Mouse (Mus musculus): ENCODE data around the gene Myo18b. TPM values are rescaled to one million over a fixed set of nuclear protein-coding genes. Genes with fewer than 3 reads are reported as not detected.

Gene Myo18b
- polyA plus RNA-seq, 1 experiment from 2014 or later, result 0.40 TPM

DNA sequence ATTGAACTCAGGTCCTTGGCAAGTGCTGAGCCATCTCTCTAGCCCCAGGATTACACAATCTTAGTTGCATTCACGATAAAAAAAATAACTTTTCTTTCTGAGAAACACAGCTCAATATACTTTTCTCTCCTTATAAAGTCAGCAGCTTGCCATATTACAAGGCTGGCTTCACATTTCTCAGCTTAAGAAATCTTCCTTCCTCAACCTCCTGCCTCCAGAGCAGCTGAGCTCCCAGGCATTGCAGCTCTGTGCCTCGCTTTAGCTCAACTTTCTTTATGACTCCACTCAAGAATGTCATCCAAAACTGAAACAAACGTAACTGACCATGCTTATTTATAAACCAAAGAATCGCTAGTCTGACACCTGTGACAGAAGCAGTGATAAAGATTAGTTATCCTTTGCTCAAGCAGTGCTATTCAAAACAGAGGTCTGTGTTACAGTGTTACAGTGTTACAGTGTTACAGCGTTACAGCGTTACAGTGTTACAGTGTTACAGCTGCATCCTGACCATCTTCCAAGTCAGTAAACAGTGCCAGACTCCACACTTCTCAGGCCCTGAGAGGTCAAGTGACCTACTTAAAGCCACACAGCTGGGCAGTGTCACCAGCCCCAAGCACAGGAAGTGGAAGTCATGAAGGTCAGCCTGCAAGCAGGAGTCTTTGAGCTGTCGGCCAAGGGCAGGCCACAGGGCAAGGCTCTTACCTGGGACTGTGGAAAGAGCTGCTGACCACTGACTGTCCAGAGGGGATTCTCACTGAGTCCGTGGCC is 181.3 kb downstream of the Myo18b start:
- H3K36me3 ChIP-seq (ENCODE audit: control insufficient read depth, insufficient read depth, low read length), result no peaks in the 10 kb centered on the region
- H3K9ac ChIP-seq (ENCODE audit: low read depth, low read length), result no peak overlapping the region
- H3K4me1 ChIP-seq (ENCODE audit: control insufficient read depth, insufficient read depth, low read length), result no peaks in the 10 kb centered on the region
- H3K27me3 ChIP-seq (replicated peaks; ENCODE audit: control insufficient read depth, insufficient read depth, low read length), result no peaks in the 10 kb centered on the region
- no peak overlapping the region for H3K4me2 ChIP-seq (ENCODE audit: low read depth, low read length)
- H3K4me3 ChIP-seq (ENCODE audit: low read length), result no peak overlapping the region
- no peaks in the 10 kb centered on the region for H3K9me3 ChIP-seq (ENCODE audit: control insufficient read depth, low read length)
- 37% methylated on average over 8 of the region's 8 CpGs for WGBS
- no peak for ATAC-seq
- H3K27ac ChIP-seq (ENCODE audit: low read length), result no peak overlapping the region

DNA sequence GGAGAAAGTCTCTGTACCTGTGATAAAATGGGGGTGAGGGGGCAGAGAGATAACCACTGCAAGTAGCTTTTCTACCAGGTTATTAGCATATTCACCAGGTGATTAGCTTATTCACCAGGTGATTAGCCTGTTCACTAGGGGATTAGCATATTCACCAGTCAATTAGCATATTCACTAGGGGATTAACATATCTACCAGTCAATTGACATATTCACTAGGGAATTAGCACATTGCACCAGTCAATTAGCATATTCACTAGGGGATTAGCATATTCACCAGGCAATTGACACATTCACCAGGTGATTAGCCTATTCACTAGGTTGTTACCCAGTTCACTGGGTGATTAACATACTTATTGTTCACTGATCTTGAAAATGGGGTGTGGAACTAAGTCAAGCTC is 186.3 kb downstream of the Myo18b start:
- Histone ChIP-seq H3K4me2 (ENCODE audit: low read depth, low read length) (no peak overlapping the region), H3K4me3 (ENCODE audit: low read length) (no peak overlapping the region), H3K27me3 (replicated peaks; ENCODE audit: control insufficient read depth, insufficient read depth, low read length) (no peaks in the 10 kb centered on the region), H3K9me3 (ENCODE audit: control insufficient read depth, low read length) (no peaks in the 10 kb centered on the region), H3K4me1 (ENCODE audit: control insufficient read depth, insufficient read depth, low read length) (no peaks in the 10 kb centered on the region), H3K9ac (ENCODE audit: low read depth, low read length) (no peak overlapping the region), H3K27ac (ENCODE audit: low read length) (no peak overlapping the region), H3K36me3 (ENCODE audit: control insufficient read depth, insufficient read depth, low read length) (no peaks in the 10 kb centered on the region)
- ATAC-seq, result no peak

GRCm38 (mm10) chr5:112708441-112708840 is 187.7 kb downstream of the Myo18b start:
- Histone ChIP-seq H3K27me3 (replicated peaks; ENCODE audit: control insufficient read depth, insufficient read depth, low read length) (no peaks in the 10 kb centered on the region), H3K4me2 (ENCODE audit: low read depth, low read length) (no peak overlapping the region), H3K27ac (ENCODE audit: low read length) (no peak overlapping the region), H3K36me3 (ENCODE audit: control insufficient read depth, insufficient read depth, low read length) (no peaks in the 10 kb centered on the region), H3K9me3 (ENCODE audit: control insufficient read depth, low read length) (no peaks in the 10 kb centered on the region), H3K4me1 (ENCODE audit: control insufficient read depth, insufficient read depth, low read length) (no peaks in the 10 kb centered on the region), H3K9ac (ENCODE audit: low read depth, low read length) (no peak overlapping the region), H3K4me3 (ENCODE audit: low read length) (no peak overlapping the region)
- ATAC-seq, result no peak

GRCm38 (mm10) chr5:112707478-112707877 is 188.7 kb downstream of the Myo18b start:
- no peak overlapping the region for H3K4me3 ChIP-seq (ENCODE audit: low read length)
- H3K36me3 ChIP-seq (ENCODE audit: control insufficient read depth, insufficient read depth, low read length), result no peaks in the 10 kb centered on the region

GRCm38 (mm10) chr5:112700794-112701193 is 195.4 kb downstream of the Myo18b start:
- Histone ChIP-seq H3K4me1 (ENCODE audit: control insufficient read depth, insufficient read depth, low read length) (no peaks in the 10 kb centered on the region), H3K4me2 (ENCODE audit: low read depth, low read length) (no peak overlapping the region), H3K27me3 (replicated peaks; ENCODE audit: control insufficient read depth, insufficient read depth, low read length) (no peaks in the 10 kb centered on the region), H3K4me3 (ENCODE audit: low read length) (no peak overlapping the region), H3K9ac (ENCODE audit: low read depth, low read length) (no peak overlapping the region), H3K36me3 (ENCODE audit: control insufficient read depth, insufficient read depth, low read length) (no peaks in the 10 kb centered on the region), H3K27ac (ENCODE audit: low read length) (no peak overlapping the region), H3K9me3 (ENCODE audit: control insufficient read depth, low read length) (no peaks in the 10 kb centered on the region)
- 44% methylated on average over 3 of the region's 3 CpGs for WGBS
- no peak for ATAC-seq

More at GRCm38 (mm10) chr5:112707478-112707877, 188.7 kb downstream of the Myo18b start:
- 95% methylated on average over 2 of the region's 2 CpGs for WGBS
- ATAC-seq, result no peak
- no peak overlapping the region for H3K4me2 ChIP-seq (ENCODE audit: low read depth, low read length)
- no peak overlapping the region for H3K27ac ChIP-seq (ENCODE audit: low read length)
- no peak overlapping the region for H3K9ac ChIP-seq (ENCODE audit: low read depth, low read length)
- no peaks in the 10 kb centered on the region for H3K9me3 ChIP-seq (ENCODE audit: control insufficient read depth, low read length)
- H3K4me1 ChIP-seq (ENCODE audit: control insufficient read depth, insufficient read depth, low read length), result no peaks in the 10 kb centered on the region
- H3K27me3 ChIP-seq (replicated peaks; ENCODE audit: control insufficient read depth, insufficient read depth, low read length), result no peaks in the 10 kb centered on the region

DNA sequence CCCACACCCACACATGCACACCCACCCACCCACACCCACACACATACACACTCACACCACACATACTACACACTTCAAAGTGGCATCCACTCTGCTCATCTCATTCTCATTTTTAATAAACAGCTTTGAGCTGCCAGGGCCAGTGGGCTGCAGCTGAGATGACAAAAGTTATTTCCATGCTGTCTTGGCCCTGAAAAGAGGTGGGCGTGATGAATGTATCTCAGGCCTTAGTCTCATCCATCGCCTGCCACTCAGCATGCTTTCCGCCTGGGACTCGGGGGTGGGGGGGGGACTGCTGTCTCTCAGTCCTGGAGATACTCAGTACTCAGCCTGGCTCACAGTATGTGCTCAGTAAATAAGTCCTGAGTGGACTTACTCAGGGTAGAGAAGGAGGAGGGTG is 199.5 kb downstream of the Myo18b start:
- WGBS, result 84% methylated on average over 4 of the region's 4 CpGs
- H3K4me3 ChIP-seq (ENCODE audit: low read length), result no peak overlapping the region
- no peaks in the 10 kb centered on the region for H3K9me3 ChIP-seq (ENCODE audit: control insufficient read depth, low read length)
- H3K36me3 ChIP-seq (ENCODE audit: control insufficient read depth, insufficient read depth, low read length), result no peaks in the 10 kb centered on the region
- no peaks in the 10 kb centered on the region for H3K27me3 ChIP-seq (replicated peaks; ENCODE audit: control insufficient read depth, insufficient read depth, low read length)
- no peak overlapping the region for H3K27ac ChIP-seq (ENCODE audit: low read length)
- no peak for ATAC-seq
- H3K9ac ChIP-seq (ENCODE audit: low read depth, low read length), result no peak overlapping the region
- no peak overlapping the region for H3K4me2 ChIP-seq (ENCODE audit: low read depth, low read length)
- H3K4me1 ChIP-seq (ENCODE audit: control insufficient read depth, insufficient read depth, low read length), result no peaks in the 10 kb centered on the region

DNA sequence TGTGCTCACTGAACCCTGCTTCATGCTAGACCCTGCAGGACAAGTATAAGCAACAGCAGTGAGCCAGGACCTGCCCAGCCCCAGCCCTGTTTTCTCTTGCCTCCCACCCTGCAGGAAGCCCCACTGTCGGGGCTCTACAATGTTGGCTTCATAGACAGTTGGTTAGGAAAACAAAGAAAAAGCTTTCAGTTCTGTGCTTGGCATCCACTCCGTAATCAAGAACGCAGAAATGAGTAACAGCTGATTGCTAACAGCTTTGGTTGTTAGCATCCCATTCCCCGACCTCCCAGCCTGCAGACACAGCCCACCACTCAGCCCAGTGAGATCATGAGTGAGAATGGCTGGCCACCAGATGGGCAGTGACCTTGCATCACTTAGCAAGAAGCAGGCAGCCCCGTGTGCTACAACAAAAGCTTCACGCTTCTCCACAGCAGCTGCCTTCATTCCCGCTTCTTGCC is 200.9 kb downstream of the Myo18b start:
- H3K36me3 ChIP-seq (ENCODE audit: control insufficient read depth, insufficient read depth, low read length), result no peaks in the 10 kb centered on the region
- H3K27me3 ChIP-seq (replicated peaks; ENCODE audit: control insufficient read depth, insufficient read depth, low read length), result no peaks in the 10 kb centered on the region
- no peak overlapping the region for H3K9ac ChIP-seq (ENCODE audit: low read depth, low read length)
- no peak overlapping the region for H3K4me2 ChIP-seq (ENCODE audit: low read depth, low read length)
- H3K4me3 ChIP-seq (ENCODE audit: low read length), result no peak overlapping the region
- H3K4me1 ChIP-seq (ENCODE audit: control insufficient read depth, insufficient read depth, low read length), result no peaks in the 10 kb centered on the region
- no peak for ATAC-seq
- H3K9me3 ChIP-seq (ENCODE audit: control insufficient read depth, low read length), result no peaks in the 10 kb centered on the region
- WGBS, result 58% methylated on average over 7 of the region's 7 CpGs
- no peak overlapping the region for H3K27ac ChIP-seq (ENCODE audit: low read length)

DNA sequence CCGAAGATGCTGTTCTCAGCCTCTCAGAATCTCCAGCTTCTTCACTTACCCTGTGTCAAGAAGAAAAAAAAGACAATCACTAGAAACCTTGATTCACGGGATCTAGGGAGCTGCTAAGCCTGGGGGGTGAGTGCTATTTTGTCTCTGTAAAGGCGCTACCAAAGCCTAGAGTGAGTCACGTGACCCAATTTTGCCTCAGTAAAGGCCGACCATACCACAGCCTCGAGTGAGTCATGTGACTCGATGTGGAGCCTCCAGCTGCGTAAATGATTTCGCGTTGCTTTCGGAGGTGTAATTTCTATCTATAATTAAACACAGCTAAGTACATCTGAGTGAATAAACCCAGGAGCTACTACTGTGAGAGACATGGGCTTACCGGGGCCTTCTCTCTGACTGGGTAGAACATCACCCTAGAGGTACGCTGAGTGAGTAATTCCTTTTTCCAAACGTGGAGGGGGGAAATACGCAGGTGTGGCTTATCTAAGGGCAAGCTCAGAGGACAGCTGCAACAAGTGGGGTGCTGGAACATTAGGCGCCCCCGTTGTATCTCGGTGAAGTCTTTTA is 202.8 kb downstream of the Myo18b start:
- H3K4me2 ChIP-seq (ENCODE audit: low read depth, low read length), result no peak overlapping the region
- ATAC-seq, result no peak
- H3K4me3 ChIP-seq (ENCODE audit: low read length), result no peak overlapping the region
- H3K9ac ChIP-seq (ENCODE audit: low read depth, low read length), result no peak overlapping the region
- H3K4me1 ChIP-seq (ENCODE audit: control insufficient read depth, insufficient read depth, low read length), result no peaks in the 10 kb centered on the region
- H3K9me3 ChIP-seq (ENCODE audit: control insufficient read depth, low read length), result no peaks in the 10 kb centered on the region
- no peaks in the 10 kb centered on the region for H3K27me3 ChIP-seq (replicated peaks; ENCODE audit: control insufficient read depth, insufficient read depth, low read length)
- no peak overlapping the region for H3K27ac ChIP-seq (ENCODE audit: low read length)
- no peaks in the 10 kb centered on the region for H3K36me3 ChIP-seq (ENCODE audit: control insufficient read depth, insufficient read depth, low read length)
- WGBS, result 79% methylated on average over 18 of the region's 18 CpGs

DNA sequence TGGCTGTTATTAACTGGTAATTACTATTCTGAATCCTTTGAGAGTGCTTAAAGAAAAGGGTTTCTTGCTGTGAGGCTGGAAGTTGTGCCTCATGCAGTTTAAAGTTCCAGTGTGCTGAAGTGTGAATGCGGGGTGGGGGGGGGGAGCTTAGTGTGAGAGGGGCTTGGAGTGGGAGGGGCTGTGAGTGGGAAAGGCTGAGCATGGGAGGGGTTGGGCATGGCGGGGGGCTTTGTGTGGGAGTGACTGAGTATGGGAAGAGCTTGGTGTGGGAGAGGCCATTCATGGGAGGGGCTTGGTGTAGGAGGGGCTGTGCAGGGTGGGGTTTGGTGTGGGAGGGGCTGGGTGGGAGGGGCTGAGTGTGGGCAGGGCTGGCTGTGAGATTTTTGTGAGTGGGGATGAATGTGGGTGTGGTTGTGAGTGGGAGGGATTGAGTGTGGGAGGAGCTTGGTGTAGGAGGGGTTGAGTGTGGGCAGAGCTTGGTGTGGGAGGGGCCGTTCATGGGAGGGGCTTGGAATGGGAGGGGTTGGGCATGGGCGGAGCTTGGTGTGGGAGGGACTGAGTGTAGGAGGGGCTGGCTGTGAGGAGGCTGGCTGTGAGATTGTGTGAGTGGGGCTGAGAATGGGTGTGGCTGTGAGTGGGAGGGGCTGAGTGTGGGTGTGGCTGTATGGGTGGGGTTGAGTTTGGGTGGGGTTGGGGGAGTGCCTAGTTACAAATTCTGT is 208.9 kb downstream of the Myo18b start:
- Histone ChIP-seq H3K27me3 (replicated peaks; ENCODE audit: control insufficient read depth, insufficient read depth, low read length) (no peaks in the 10 kb centered on the region), H3K4me3 (ENCODE audit: low read length) (no peak overlapping the region), H3K27ac (ENCODE audit: low read length) (no peak overlapping the region), H3K9ac (ENCODE audit: low read depth, low read length) (no peak overlapping the region), H3K36me3 (ENCODE audit: control insufficient read depth, insufficient read depth, low read length) (no peaks in the 10 kb centered on the region), H3K9me3 (ENCODE audit: control insufficient read depth, low read length) (no peaks in the 10 kb centered on the region), H3K4me1 (ENCODE audit: control insufficient read depth, insufficient read depth, low read length) (no peaks in the 10 kb centered on the region), H3K4me2 (ENCODE audit: low read depth, low read length) (no peak overlapping the region)
- 70% methylated on average over 4 of the region's 4 CpGs for WGBS
- ATAC-seq, result no peak
